Mouse (Mus musculus): Measurements from ENCODE around the gene Rbks. TPM values are rescaled to one million over a fixed set of nuclear protein-coding genes. Genes with fewer than 3 reads are reported as not detected.

The Rbks gene
- total and polyA plus RNA-seq, 3 experiments: 8.3 to 22.0 (median 15.7) TPM

- H3K27me3 ChIP-seq (ENCODE audit: insufficient read depth, low read length): no peaks in the 10 kb centered on the region
- peaks cover 38% of the 10 kb centered on the region for H3K4me1 ChIP-seq (ENCODE audit: insufficient read depth, low read depth, low read length)
- DNase-seq (ENCODE audit: low spot score) (no peak), ATAC-seq (ENCODE audit: extremely low read depth, insufficient number of reproducible peaks, low FRiP score, poor library complexity, severe bottlenecking) (no peak)
- peak; percentile 52 for TF ChIP-seq TAL1 (conservative IDR thresholded peaks at IDR 0.05; ENCODE audit: low read depth, low read length)
- TF ChIP-seq GATA1 (IDR thresholded peaks at IDR 0.05; ENCODE audit: borderline replicate concordance, low read length): no peak
- no peaks in the 10 kb centered on the region for H3K9me3 ChIP-seq (replicated peaks)
- peaks cover 18% of the 10 kb centered on the region for H3K36me3 ChIP-seq (replicated peaks)
- H3K4me3 ChIP-seq (ENCODE audit: low read depth, low read length): no peak overlapping the region
Observed at GRCm38 (mm10) chr5:31687972-31688371, 9.5 kb downstream of the Rbks start.

- Histone ChIP-seq H3K4me1 (ENCODE audit: insufficient read depth, low read depth, low read length) (peaks cover 33% of the 10 kb centered on the region), H3K9me3 (replicated peaks) (no peaks in the 10 kb centered on the region), H3K36me3 (replicated peaks) (peaks cover 11% of the 10 kb centered on the region), H3K4me3 (ENCODE audit: low read depth, low read length) (peak overlapping the region; percentile 33; the same call in 1 of the 2 replicates), H3K27me3 (ENCODE audit: insufficient read depth, low read length) (no peaks in the 10 kb centered on the region)
- DNase-seq (ENCODE audit: low spot score) (peak; percentile 13), ATAC-seq (ENCODE audit: extremely low read depth, insufficient number of reproducible peaks, low FRiP score, poor library complexity, severe bottlenecking) (peak; percentile 95)
- TF ChIP-seq TAL1 (conservative IDR thresholded peaks at IDR 0.05; ENCODE audit: low read depth, low read length): peak; percentile 78
- TF ChIP-seq CTCF (IDR thresholded peaks at IDR 0.05; ENCODE audit: low read depth, low read length): no peak
Observed at GRCm38 (mm10) chr5:31686040-31686439, 11.4 kb downstream of the Rbks start.

- H3K4me3 ChIP-seq (ENCODE audit: low read depth, low read length): no peak overlapping the region
- ATAC-seq (ENCODE audit: extremely low read depth, insufficient number of reproducible peaks, low FRiP score, poor library complexity, severe bottlenecking) (no peak), DNase-seq (ENCODE audit: low spot score) (no peak)
- peaks cover 21% of the 10 kb centered on the region for H3K36me3 ChIP-seq (replicated peaks)
- TF ChIP-seq POLR2AphosphoS5 (IDR thresholded peaks at IDR 0.05; ENCODE audit: insufficient replicate concordance, low read depth, low read length) (no peak), CTCF (IDR thresholded peaks at IDR 0.05; ENCODE audit: low read depth, low read length) (no peak), GATA2 (IDR thresholded peaks at IDR 0.05; ENCODE audit: borderline replicate concordance, low read depth, low read length) (no peak), GATA1 (IDR thresholded peaks at IDR 0.05; ENCODE audit: borderline replicate concordance, low read length) (no peak), TAL1 (conservative IDR thresholded peaks at IDR 0.05; ENCODE audit: low read depth, low read length) (no peak)
- peaks cover 22% of the 10 kb centered on the region for H3K4me1 ChIP-seq (ENCODE audit: insufficient read depth, low read depth, low read length)
- H3K9me3 ChIP-seq (replicated peaks): peaks cover 6% of the 10 kb centered on the region
- no peaks in the 10 kb centered on the region for H3K27me3 ChIP-seq (ENCODE audit: insufficient read depth, low read length)
Observed at GRCm38 (mm10) chr5:31682305-31682704, 15.1 kb downstream of the Rbks start.

- DNase-seq (ENCODE audit: low spot score): no peak
- no peak overlapping the region for H3K4me3 ChIP-seq (ENCODE audit: low read depth, low read length)
- H3K36me3 ChIP-seq (replicated peaks): peaks cover 28% of the 10 kb centered on the region
- no peaks in the 10 kb centered on the region for H3K27me3 ChIP-seq (ENCODE audit: insufficient read depth, low read length)
- peaks cover 7% of the 10 kb centered on the region; the same call in 1 of the 2 replicates for H3K4me1 ChIP-seq (ENCODE audit: insufficient read depth, low read depth, low read length)
- TF ChIP-seq POLR2AphosphoS5 (IDR thresholded peaks at IDR 0.05; ENCODE audit: insufficient replicate concordance, low read depth, low read length) (no peak), GATA2 (IDR thresholded peaks at IDR 0.05; ENCODE audit: borderline replicate concordance, low read depth, low read length) (no peak), TAL1 (conservative IDR thresholded peaks at IDR 0.05; ENCODE audit: low read depth, low read length) (no peak), CTCF (IDR thresholded peaks at IDR 0.05; ENCODE audit: low read depth, low read length) (no peak), GATA1 (IDR thresholded peaks at IDR 0.05; ENCODE audit: borderline replicate concordance, low read length) (no peak)
- ATAC-seq (ENCODE audit: extremely low read depth, insufficient number of reproducible peaks, low FRiP score, poor library complexity, severe bottlenecking): no peak
- H3K9me3 ChIP-seq (replicated peaks): peaks cover 6% of the 10 kb centered on the region
Observed at GRCm38 (mm10) chr5:31680183-31680582, 17.2 kb downstream of the Rbks start.

- Histone ChIP-seq H3K4me1 (ENCODE audit: insufficient read depth, low read depth, low read length) (peaks cover 4% of the 10 kb centered on the region; the same call in 1 of the 2 replicates), H3K4me3 (ENCODE audit: low read depth, low read length) (no peak overlapping the region), H3K9me3 (replicated peaks) (peaks cover 6% of the 10 kb centered on the region), H3K36me3 (replicated peaks) (peaks cover 36% of the 10 kb centered on the region), H3K27me3 (ENCODE audit: insufficient read depth, low read length) (no peaks in the 10 kb centered on the region)
- ATAC-seq (ENCODE audit: extremely low read depth, insufficient number of reproducible peaks, low FRiP score, poor library complexity, severe bottlenecking): no peak
- no peak for DNase-seq (ENCODE audit: low spot score)
- TF ChIP-seq POLR2AphosphoS5 (IDR thresholded peaks at IDR 0.05; ENCODE audit: insufficient replicate concordance, low read depth, low read length) (no peak), GATA2 (IDR thresholded peaks at IDR 0.05; ENCODE audit: borderline replicate concordance, low read depth, low read length) (no peak), TAL1 (conservative IDR thresholded peaks at IDR 0.05; ENCODE audit: low read depth, low read length) (no peak), CTCF (IDR thresholded peaks at IDR 0.05; ENCODE audit: low read depth, low read length) (no peak), GATA1 (IDR thresholded peaks at IDR 0.05; ENCODE audit: borderline replicate concordance, low read length) (no peak)
Observed at GRCm38 (mm10) chr5:31678000-31678399, 19.4 kb downstream of the Rbks start.

- ATAC-seq (ENCODE audit: extremely low read depth, insufficient number of reproducible peaks, low FRiP score, poor library complexity, severe bottlenecking) (no peak), DNase-seq (ENCODE audit: low spot score) (no peak)
- 0 out of 2 replicates have a peak, but pooled peaks cover 2% of the 10 kb centered on the region for H3K4me1 ChIP-seq (ENCODE audit: insufficient read depth, low read depth, low read length)
- H3K9me3 ChIP-seq (replicated peaks): no peaks in the 10 kb centered on the region
- H3K36me3 ChIP-seq (replicated peaks): peaks cover 52% of the 10 kb centered on the region
- H3K4me3 ChIP-seq (ENCODE audit: low read depth, low read length): no peak overlapping the region
- no peaks in the 10 kb centered on the region for H3K27me3 ChIP-seq (ENCODE audit: insufficient read depth, low read length)
- TF ChIP-seq TAL1 (conservative IDR thresholded peaks at IDR 0.05; ENCODE audit: low read depth, low read length): no peak
- TF ChIP-seq GATA2 (IDR thresholded peaks at IDR 0.05; ENCODE audit: borderline replicate concordance, low read depth, low read length): no peak
- no peak for TF ChIP-seq GATA1 (IDR thresholded peaks at IDR 0.05; ENCODE audit: borderline replicate concordance, low read length)
- TF ChIP-seq POLR2AphosphoS5 (IDR thresholded peaks at IDR 0.05; ENCODE audit: insufficient replicate concordance, low read depth, low read length): no peak
- TF ChIP-seq CTCF (IDR thresholded peaks at IDR 0.05; ENCODE audit: low read depth, low read length): no peak
Observed at GRCm38 (mm10) chr5:31673431-31673830, 24.0 kb downstream of the Rbks start.

GRCm38 (mm10) chr5:31671137-31671536, 26.3 kb downstream of the Rbks start:
- TF ChIP-seq GATA2 (IDR thresholded peaks at IDR 0.05; ENCODE audit: borderline replicate concordance, low read depth, low read length) (no peak), POLR2AphosphoS5 (IDR thresholded peaks at IDR 0.05; ENCODE audit: insufficient replicate concordance, low read depth, low read length) (no peak), TAL1 (conservative IDR thresholded peaks at IDR 0.05; ENCODE audit: low read depth, low read length) (no peak), GATA1 (IDR thresholded peaks at IDR 0.05; ENCODE audit: borderline replicate concordance, low read length) (no peak), CTCF (IDR thresholded peaks at IDR 0.05; ENCODE audit: low read depth, low read length) (no peak)
- H3K9me3 ChIP-seq (replicated peaks): no peaks in the 10 kb centered on the region
- H3K36me3 ChIP-seq (replicated peaks): peaks cover 65% of the 10 kb centered on the region
- no peak overlapping the region for H3K4me3 ChIP-seq (ENCODE audit: low read depth, low read length)
- H3K27me3 ChIP-seq (ENCODE audit: insufficient read depth, low read length): no peaks in the 10 kb centered on the region
- ATAC-seq (ENCODE audit: extremely low read depth, insufficient number of reproducible peaks, low FRiP score, poor library complexity, severe bottlenecking): no peak
- H3K4me1 ChIP-seq (ENCODE audit: insufficient read depth, low read depth, low read length): no peaks in the 10 kb centered on the region
- no peak for DNase-seq (ENCODE audit: low spot score)

Measured in G1E (cell line).